Mouse (Mus musculus) lung, postnatal 0 days (tissue): ENCODE measurements around the gene Catspere2. TPM values are rescaled to one million over a fixed set of nuclear protein-coding genes. Genes with fewer than 3 reads are reported as not detected.
"Not testable (repeated sequence)": the region's sequence is repeated elsewhere in the genome, so short reads cannot be mapped to it uniquely, and the experiment has no call there.

Experiments
- ATAC-seq: fragments of 200-750 bp; cut with Nextera tagmentation; 2 replicates; pipeline ENCODE4 v1.8.0; 2017; ENCODE audit warnings: moderate library complexity
- DNase-seq: peaks from one replicate; pipeline ENCODE4 v3.0.0-alpha.2; 2016; ENCODE audit warnings: low spot score
- H3K27ac ChIP-seq: fragments of 300-500 bp; sonication (generic); 2 replicates; pipeline ENCODE4 v1.5.1; 2014; ENCODE audit warnings: antibody characterized with exemption, mild to moderate bottlenecking, low read length, mixed read lengths
- H3K27me3 ChIP-seq: fragments of 300-500 bp; sonication (generic); replicated peaks from 2 replicates; pipeline ENCODE4 v1.6.1; 2014; ENCODE audit warnings: low read length, mixed read lengths; ENCODE audit not compliant: insufficient read depth
- H3K36me3 ChIP-seq: fragments of 300-500 bp; sonication (generic); 2 replicates; pipeline ENCODE4 v1.6.1; 2014; ENCODE audit warnings: low read length, mixed read lengths; ENCODE audit not compliant: insufficient read depth
- H3K4me1 ChIP-seq: fragments of 300-500 bp; sonication (generic); 2 replicates; pipeline ENCODE4 v1.6.1; 2014; ENCODE audit warnings: antibody characterized with exemption, low read depth, low read length, mixed read lengths; ENCODE audit not compliant: insufficient read depth
- H3K4me2 ChIP-seq: fragments of 300-500 bp; sonication (generic); replicated peaks from 2 replicates; pipeline ENCODE4 v1.6.1; 2014; ENCODE audit warnings: low read depth, mild to moderate bottlenecking, low read length, moderate library complexity, mixed read lengths
- H3K4me3 ChIP-seq: fragments of 300-500 bp; sonication (generic); 2 replicates; pipeline ENCODE4 v1.5.1; 2014; ENCODE audit warnings: low read depth, low read length
- H3K9ac ChIP-seq: fragments of 300-500 bp; sonication (generic); replicated peaks from 2 replicates; pipeline ENCODE4 v1.6.1; 2014; ENCODE audit warnings: low read depth, mild to moderate bottlenecking
- H3K9me3 ChIP-seq: fragments of 300-500 bp; sonication (generic); 2 replicates; pipeline ENCODE4 v1.6.1; 2016; ENCODE audit warnings: low read length, mixed read lengths
- CTCF ChIP-seq: IDR thresholded peaks from 2 replicates; pipeline ENCODE4 v1.5.1; 2016; ENCODE audit warnings: antibody characterized with exemption, mild to moderate bottlenecking
- EP300 ChIP-seq: IDR thresholded peaks from 2 replicates; pipeline ENCODE4 v1.6.1; 2016; ENCODE audit warnings: antibody characterized with exemption, mild to moderate bottlenecking, control low read depth
- WGBS: fragments of 180-500 bp; shearing (Covaris S2); extraction: QIAGEN DNeasy Blood & Tissue Kit; methylation state at CpG from one replicate; pipeline ENCODE4 v1.1.7; 2014; 5-methylcytosine and 5-hydroxymethylcytosine counted together
- polyA plus RNA-seq: library from polyadenylated mRNA; unstranded; fragments of >200 nt; fragmentation: Nextera tagmentation; extraction: Ambion mirVana; gene quantifications from 2 replicates; pipeline ENCODE4 v1.2.1, GENCODE M21; 2015

The Catspere2 gene
- polyA plus RNA-seq, 1 experiment from 2014 or later, result 1.9 TPM

DNA sequence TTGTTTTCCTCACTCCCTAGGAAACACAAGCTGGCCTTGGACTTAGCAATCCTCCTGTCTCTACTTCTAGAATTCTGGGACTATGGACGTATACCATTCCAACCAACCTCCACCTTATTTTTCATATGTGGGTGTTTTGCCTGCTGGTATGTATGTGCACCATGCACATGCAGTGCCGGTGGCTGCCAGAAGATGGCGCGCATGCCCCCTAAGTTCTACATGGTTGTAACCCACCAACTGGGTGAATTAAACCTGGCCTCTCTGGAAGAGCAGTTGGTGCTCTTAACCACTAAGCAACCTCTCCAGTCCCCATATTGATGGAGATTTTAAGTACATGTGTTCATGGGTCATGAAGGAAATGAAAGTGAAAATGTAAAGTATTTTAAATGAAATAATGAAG is 89.6 kb downstream of the Catspere2 start:
- H3K4me2 ChIP-seq, ATAC-seq, H3K27ac ChIP-seq, H3K4me3 ChIP-seq, DNase-seq, H3K9ac ChIP-seq, H3K9me3 ChIP-seq, H3K36me3 ChIP-seq, H3K27me3 ChIP-seq, H3K4me1 ChIP-seq: not testable (repeated sequence)
- peak; percentile 18 for TF ChIP-seq CTCF
- 64% methylated on average over 4 of the region's 4 CpGs for WGBS

DNA sequence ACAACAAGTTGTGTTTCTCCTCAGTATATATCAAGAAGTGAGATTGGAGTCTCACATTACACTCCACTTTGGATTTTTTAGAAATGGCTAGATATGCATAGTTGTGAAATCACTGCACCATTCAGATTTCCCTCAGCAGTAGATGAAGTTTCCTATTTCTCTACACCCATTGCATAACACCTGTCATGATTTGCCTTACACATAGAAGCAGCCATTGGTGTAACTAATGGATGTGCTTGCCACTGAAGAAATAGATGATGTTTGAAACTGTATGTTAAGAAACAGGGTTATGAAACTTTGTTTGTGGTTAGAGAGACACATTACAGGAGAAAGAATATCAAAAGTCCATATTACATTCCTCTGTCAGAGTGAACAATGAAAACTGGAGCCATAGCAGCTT is 114.6 kb downstream of the Catspere2 start:
- not testable (repeated sequence) for H3K9ac ChIP-seq, H3K27me3 ChIP-seq, ATAC-seq, H3K36me3 ChIP-seq, H3K4me1 ChIP-seq, H3K4me2 ChIP-seq, H3K4me3 ChIP-seq, H3K27ac ChIP-seq, H3K9me3 ChIP-seq
- peak; percentile 6 for DNase-seq

DNA sequence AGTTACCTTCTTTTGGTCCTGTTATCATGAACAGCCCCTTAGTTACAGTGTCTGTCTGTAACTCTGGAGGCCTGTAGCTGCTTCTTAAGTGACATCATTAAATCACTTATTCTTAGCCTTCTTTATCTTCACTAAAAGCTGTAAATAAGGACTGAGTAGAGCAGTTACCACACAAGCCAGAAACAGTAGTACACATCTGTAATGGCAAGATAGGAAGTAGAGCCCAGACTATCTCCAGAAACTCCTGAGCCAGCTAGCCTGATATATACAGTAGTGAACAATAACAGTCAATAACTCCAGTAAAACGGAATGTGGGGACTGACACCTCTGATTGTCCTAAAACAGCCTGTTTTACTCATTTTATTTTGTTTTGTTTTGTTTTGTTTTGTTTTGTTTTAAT is 125.3 kb downstream of the Catspere2 start:
- H3K4me3 ChIP-seq, H3K9me3 ChIP-seq, ATAC-seq, H3K27ac ChIP-seq, H3K4me1 ChIP-seq, H3K9ac ChIP-seq, H3K4me2 ChIP-seq, H3K27me3 ChIP-seq, DNase-seq, H3K36me3 ChIP-seq: not testable (repeated sequence)
- WGBS, result 81% methylated on average over 1 of the region's 1 CpGs

DNA sequence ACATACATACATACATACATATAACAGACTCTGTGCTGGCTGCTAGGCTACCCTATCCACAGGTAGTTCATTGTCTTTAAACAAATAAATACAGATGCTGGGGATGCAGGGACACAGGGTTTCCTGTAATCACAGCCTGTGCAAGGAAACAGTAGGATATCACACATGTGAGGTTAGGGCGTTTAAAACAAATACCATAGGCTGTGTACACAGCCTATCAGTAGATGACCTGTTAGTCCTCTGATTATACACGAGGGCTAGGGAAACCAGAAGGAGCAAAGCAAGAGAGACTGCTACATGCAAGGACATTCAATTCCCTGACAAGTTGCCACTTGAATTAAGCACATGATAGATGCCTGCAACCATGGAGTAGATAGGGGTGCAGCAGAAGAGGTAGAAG is 139.0 kb downstream of the Catspere2 start:
- WGBS, result 14% methylated on average over 2 of the region's 2 CpGs
- not testable (repeated sequence) for H3K9me3 ChIP-seq, H3K27me3 ChIP-seq, H3K36me3 ChIP-seq, H3K4me2 ChIP-seq, H3K4me1 ChIP-seq, DNase-seq, ATAC-seq, H3K4me3 ChIP-seq, H3K9ac ChIP-seq, H3K27ac ChIP-seq

- Histone ChIP-seq H3K4me2 (no peak overlapping the region), H3K36me3 (no peaks in the 10 kb centered on the region), H3K9ac (no peak overlapping the region), H3K9me3 (no peaks in the 10 kb centered on the region), H3K4me3 (no peak overlapping the region), H3K4me1 (no peaks in the 10 kb centered on the region), H3K27me3 (no peaks in the 10 kb centered on the region), H3K27ac (no peak overlapping the region)
- no peak for DNase-seq
- ATAC-seq, result no peak
- 93% methylated on average over 12 of the region's 12 CpGs for WGBS
- no peak for TF ChIP-seq EP300
- no peak for TF ChIP-seq CTCF
These were observed 151.1 kb downstream of the Catspere2 start for GRCm38 (mm10) chr1:178134288-178134687.

DNA sequence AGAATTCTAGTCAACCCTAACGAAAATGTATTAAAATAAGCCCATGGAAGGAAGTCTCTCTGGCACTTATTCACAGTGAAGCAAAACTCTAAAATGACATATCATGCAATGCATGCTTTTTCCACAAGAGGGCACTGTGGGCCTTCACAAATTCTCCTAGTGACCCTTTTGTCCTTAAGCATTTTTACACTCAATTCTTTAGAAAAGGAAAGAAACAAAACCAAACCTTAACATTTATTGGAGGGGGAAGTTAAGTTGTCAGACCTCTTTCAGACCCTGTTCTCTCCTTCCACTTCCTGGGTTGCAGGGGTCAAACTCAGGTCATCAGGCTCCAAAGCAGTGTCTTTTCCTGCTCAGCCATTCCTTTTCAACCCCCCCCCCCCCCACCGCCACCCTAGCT is 163.3 kb downstream of the Catspere2 start:
- not testable (repeated sequence) for H3K36me3 ChIP-seq, H3K4me3 ChIP-seq, H3K4me1 ChIP-seq, H3K4me2 ChIP-seq, H3K9me3 ChIP-seq, H3K27me3 ChIP-seq, H3K27ac ChIP-seq, H3K9ac ChIP-seq
- peak; percentile 61 for TF ChIP-seq CTCF
- 15% methylated on average over 2 of the region's 2 CpGs for WGBS
- ATAC-seq, result peak; percentile 47
- DNase-seq, result peak; percentile 44

DNA sequence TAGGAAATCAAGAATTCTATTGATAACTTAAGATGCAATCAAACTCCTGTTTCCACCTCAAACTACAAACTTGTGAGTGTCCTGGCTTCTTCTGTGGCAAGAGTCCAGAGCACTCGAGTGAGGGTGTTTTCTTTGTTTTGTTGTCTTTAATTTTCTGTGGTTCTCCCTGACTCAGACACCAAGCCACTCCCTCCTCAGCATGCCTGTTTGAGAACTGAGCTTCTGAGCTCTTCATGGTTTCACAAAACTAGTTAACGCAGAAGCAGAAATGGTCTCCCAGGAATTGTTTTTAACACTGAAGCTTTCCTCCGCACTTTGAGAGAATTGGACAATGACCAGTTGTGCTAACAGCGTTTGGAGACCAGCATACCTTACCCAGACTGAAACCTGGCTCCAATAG is 163.7 kb downstream of the Catspere2 start:
- not testable (repeated sequence) for H3K9ac ChIP-seq, H3K9me3 ChIP-seq, H3K27me3 ChIP-seq, H3K4me2 ChIP-seq, H3K36me3 ChIP-seq, H3K4me1 ChIP-seq, H3K4me3 ChIP-seq, H3K27ac ChIP-seq
- DNase-seq, result peak; percentile 38
- 43% methylated on average over 4 of the region's 4 CpGs for WGBS
- ATAC-seq, result peak; percentile 48; the same call in 1 of the 2 replicates
